Mouse (Mus musculus) heart, postnatal 36 days (tissue): Measurements from ENCODE around the gene Slc7a6os. TPM values are rescaled to one million over a fixed set of nuclear protein-coding genes. Genes with fewer than 3 reads are reported as not detected.
A peak's percentile ranks its signal among the peaks of the same experiment; 100 is the strongest.
"Not testable (repeated sequence)": the region's sequence is repeated elsewhere in the genome, so short reads cannot be mapped to it uniquely, and the experiment has no call there.

Experiments used
- DNase-seq, 2 experiments: peaks; one replicate each; pipeline ENCODE4 v3.0.0; 2021 to 2022
- intact Hi-C: fragments of 180-260 bp; cut with DNase I; formaldehyde crosslinking; loops from one replicate; pipeline ENCODE4 v1.15.1; 2025
- total RNA-seq, 2 experiments: library from RNA; stranded (reverse); gene quantifications; 2 replicates each; pipeline ENCODE4 v1.2.3; 2021

The Slc7a6os gene
- 10 to 100 TPM in 1 of 2 experiments, 1 to 10 TPM in 1; 9.0 to 10.8 TPM for total RNA-seq

DNA sequence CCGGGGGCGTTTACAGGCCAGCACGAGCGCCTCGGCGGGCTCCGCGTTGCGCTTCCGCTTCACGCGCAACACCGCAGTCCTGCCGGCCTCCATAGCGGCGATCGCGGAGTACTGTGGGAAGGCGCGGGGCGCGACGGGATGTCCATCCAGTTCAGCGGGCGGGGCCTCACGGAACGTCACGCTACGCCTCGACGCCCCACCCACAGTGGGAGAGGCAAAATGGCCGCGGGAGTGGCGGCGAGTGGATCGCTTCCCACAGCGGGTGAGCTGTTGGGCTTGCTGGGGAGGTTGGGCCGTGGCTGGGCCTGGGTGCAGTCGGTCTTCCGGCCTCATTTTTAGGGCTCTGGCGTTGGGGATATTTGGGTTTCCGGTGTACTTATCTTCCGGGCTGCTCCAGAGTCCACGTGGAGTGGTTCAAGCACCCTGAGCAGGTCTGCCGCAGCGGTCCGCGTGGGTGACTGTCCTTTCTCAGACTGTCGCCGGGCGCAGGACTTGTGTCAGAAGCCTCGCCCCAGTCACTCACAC lies at the start of gene Slc7a6os, which contains the start of gene Prmt7:
Gene Slc7a6os, minus strand, starts transcription at position 115 of the 525 bp plus-strand sequence.
Gene Prmt7, plus strand, starts transcription at position 116 of the 525 bp plus-strand sequence.
- intact Hi-C loops, result loop anchor here (2.0 to 5.0 kb wide), 3 partner anchors 42 to 191 kb away; partner anchors contain the start of gene Slc7a6

DNA sequence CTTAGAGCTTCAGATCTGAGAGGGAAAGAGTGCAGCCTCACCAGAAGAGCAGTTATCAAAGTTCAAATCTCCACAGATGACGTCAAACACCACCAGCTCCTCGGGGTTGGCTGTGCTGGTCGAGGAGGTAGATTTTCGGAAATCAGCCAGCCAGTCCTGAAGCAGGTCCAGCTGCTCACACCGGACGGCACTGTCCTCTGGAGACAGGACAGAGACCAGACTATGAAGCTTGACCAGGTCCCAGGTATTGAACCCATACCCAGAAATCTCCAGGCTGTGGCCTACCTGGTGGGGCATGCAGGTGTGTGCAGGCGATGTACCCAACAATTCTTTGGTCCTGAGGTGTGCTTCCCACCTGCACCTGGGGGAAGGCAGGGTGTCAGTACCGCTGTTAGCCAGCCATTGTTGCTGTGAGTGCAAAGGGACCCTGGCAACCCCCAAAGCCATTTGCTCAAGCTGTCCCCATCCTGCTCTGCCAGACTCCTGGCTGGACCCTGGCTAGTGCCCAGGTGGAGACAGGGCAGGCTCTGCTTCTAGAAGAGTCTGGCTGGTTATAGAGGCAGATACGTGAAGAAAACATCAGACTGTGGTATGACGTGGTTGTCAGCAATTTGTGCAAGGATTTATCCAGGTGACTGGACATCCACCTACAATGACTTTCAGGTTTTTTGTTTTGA lies 49.0 kb upstream of the Slc7a6os start:
- DNase-seq, result no peak
- intact Hi-C loops, result loop anchor here (5.0 kb wide), 1 partner anchor 143 kb away; no protein-coding TSS in a partner anchor

More for the DNA sequence above, at the start of gene Slc7a6os, which contains the start of gene Prmt7:
- peak; percentile 95 to 96 for DNase-seq

DNA sequence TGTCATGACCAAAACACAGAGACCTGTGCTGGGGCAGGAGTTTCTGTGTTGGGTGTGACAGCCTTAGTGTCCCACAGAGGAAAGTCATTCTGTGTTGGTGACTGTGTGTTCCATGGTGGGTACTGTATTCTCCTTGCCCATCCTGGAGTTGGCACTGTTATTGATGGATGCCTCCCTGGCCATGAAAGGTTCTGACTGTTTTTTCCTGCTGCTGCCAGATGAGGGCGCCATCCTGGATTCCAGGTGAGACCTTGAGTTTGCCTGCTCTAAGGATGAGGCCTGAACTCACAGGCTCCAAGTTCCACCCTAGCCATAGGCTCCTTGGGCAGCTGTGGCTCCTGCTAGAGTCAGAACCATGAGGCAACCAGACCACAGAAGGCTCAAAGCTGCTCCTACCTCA lies 47.4 kb upstream of the Slc7a6os start:
- intact Hi-C loops, result loop anchor here (5.0 kb wide), 1 partner anchor 144 kb away; no protein-coding TSS in a partner anchor
- DNase-seq, result peak in 1 of 2 experiments; percentile 19

DNA sequence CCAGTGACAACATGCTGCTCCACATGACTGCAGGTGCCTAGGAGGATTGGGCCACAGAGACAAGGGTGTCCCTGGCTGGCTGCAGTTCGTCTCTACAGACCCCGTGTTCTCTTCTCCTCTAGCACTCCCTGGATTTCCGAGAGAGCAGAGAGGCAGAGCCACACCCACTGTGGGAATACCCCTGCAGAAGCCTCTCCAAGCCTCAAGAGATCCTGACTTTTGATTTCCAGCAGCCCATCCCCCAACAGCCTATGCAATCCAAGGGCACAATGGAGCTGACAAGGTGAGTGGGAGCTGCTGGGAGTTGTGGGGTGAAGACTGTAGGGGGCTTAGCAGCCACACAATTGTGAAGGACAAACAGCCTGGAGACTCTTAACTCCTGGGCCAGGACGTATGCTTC lies 39.5 kb upstream of the Slc7a6os start:
- no peak for DNase-seq
- intact Hi-C loops, result no loop called here

DNA sequence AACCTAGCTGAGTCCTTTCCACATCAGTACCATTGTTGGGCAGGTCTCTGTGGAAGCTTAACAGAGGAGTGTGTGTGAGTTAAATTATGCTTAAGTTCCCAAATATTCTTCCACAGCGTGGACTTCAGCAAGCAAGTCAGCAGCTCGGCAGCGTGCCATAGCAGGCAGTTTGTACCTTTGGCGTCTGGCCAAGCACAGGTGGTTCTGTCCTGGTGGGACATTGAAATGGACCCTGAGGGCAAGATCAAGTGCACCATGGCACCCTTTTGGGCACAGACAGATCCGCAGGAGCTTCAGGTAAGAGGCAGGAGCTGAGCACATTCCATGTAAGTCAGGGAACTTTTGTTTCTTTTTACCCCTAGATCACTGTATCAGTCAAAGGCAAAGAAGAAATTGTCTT lies 26.4 kb upstream of the Slc7a6os start:
- intact Hi-C loops, result no loop called here
- no peak for DNase-seq

DNA sequence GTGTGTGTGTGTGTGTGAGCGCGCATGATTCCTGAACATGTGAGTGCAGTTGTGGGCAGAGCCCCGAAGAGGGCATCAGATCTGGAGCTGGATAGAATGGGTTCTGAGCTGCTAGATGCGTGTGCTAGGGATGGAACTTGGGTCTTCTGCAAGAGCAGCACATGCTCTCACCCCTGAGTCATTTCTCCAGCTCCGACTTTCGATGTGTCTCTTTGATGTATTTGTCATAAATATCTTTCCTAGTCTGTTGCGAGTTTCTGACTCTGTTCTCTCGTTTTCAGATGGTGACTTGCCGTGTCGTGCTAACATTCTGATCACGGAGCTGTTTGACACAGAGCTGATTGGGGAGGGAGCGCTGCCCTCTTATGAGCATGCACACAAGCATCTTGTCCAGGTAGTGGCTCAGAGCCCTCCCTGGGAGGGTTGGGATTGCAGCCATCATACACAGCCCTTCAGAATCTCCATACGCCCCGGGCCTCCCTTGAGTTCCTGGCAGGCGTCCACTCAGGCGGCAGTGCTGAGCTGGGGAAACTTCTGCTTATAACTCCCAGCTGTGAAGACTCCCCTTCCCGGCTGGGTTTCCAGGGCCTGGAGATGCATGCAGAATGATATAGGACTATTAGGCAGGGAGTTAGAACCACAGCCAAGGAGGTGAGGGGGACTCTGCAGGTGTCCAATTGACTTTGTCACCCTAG lies 24.0 kb upstream of the Slc7a6os start:
- DNase-seq, result no peak
- intact Hi-C loops, result no loop called here

DNA sequence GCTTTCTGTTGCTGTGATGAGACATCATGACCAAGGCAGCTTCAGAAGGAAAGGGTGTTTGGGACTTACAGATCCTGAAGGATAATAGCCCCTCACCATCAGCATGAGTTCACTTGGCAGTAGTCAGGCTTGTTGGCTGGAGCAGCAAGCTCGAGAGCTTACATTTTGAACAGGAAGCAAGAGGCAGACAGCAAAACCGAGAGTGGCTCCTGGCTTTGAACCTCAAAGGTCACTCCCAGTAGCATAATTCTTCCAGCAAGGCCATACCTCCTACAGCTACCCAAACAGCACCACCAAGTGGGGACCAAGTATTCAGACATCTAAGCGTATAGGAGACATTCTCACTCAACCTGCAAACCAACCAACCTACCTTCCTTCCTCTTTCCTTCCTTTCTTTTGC lies 22.0 kb upstream of the Slc7a6os start:
- no peak for DNase-seq
- intact Hi-C loops, result no loop called here

DNA sequence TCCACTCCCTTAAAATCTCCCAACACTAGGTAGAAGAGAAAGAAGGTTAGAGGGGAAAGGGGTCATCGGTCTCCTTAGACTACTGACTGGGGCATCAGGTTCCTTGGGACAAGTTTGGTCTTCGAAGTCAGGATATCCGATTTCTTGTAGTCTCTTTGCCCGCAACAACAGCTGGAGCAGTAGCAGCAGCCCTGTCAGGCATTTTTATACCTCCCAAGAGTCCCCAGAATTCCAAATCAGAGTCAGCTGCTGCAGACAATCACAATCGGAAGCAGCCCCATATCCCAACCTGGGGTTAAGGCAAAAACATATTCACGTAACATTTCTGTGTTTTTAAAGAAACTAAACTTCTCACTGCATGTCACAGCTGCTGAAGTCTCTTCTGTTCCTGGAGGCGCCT lies 20.8 kb upstream of the Slc7a6os start:
- intact Hi-C loops, result no loop called here

DNA sequence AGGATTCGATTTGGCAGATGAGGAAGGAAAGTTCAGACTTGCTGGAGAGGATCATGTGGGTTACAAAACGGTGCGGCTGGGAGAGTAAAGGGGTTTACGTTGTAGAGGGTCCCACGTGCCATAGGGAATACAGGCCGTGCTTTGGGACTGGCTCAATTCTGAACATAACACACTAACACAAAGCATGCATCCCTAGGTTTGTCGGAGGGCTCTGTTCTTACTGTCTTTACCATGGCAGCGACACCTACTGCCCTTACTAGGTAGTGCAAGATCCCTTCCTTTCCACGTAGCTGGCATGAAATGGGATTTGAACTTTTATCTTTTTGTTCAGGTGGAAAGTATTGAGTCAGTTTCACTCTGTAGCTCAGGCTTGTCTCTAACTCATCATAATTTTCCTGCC lies 15.9 kb upstream of the Slc7a6os start:
- DNase-seq, result peak; percentile 53 to 70
- intact Hi-C loops, result loop anchor here (1.0 kb wide), 2 partner anchors 61 to 86 kb away; no protein-coding TSS in a partner anchor

More for the DNA sequence above, 20.8 kb upstream of the Slc7a6os start:
- DNase-seq, result no peak

DNA sequence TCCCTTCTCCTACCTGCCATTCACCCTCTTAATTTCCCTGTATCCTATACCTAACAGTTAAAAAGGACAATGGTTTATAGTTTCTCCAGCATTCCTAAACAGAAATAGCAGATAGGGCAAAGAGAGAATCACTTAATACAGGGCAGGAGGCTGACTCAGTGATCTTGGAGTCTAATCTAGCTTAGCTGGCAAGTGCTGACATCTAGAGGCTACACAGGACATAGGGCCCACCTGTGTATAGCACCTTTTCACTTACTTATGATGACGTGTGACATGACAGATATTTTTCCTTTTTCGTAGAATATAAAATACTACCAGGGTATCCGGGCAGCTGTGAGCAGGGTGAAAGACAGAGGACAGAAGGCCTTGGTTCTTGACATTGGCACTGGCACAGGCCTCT lies 8.9 kb upstream of the Slc7a6os start:
- intact Hi-C loops, result no loop called here
- no peak for DNase-seq

DNA sequence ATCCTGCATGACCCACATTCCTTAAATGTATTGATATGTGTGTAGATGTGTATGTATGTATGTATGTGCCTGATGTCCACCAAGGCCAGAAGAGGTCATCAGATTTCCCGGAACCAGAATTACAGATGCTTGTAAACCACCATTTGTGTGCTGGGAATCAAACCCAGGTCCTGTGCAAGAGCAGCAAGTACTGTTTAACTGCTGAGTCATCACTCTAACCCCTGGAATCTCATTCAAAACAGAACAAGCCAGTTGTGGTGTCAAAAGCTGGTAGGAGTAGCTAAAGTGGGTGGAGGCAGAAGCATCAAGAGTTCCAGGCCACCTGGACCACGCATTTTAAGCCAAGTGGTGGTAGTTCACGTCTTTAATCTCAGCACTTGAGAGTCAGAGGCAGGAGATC lies 3.2 kb upstream of the Slc7a6os start:
- intact Hi-C loops, result loop anchor here (5.0 kb wide), 2 partner anchors 72 to 188 kb away; no protein-coding TSS in a partner anchor
- no peak for DNase-seq

DNA sequence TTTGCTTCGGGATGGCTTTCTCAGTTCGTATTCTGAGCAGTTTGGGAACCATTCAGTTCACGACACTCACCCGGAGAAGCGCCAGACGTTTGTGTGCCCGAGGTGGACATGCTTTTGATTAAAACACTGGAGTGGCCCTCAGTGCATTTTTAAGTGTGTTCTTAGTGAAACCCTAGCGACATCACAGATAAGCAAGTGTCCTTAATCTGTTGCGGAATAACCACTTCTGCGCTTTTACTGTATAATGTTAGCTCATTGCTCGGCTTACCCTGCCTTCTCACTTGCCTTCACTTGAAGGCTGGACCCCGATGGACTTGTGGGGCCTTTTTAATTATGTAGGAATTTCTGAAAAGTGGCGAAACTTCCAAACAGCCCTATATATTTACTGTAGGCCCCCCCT lies 686 bp upstream of the Slc7a6os start:
- intact Hi-C loops, result loop anchor here (2.0 to 5.0 kb wide), 3 partner anchors 43 to 191 kb away; partner anchors contain the start of gene Slc7a6
- DNase-seq, result no peak

DNA sequence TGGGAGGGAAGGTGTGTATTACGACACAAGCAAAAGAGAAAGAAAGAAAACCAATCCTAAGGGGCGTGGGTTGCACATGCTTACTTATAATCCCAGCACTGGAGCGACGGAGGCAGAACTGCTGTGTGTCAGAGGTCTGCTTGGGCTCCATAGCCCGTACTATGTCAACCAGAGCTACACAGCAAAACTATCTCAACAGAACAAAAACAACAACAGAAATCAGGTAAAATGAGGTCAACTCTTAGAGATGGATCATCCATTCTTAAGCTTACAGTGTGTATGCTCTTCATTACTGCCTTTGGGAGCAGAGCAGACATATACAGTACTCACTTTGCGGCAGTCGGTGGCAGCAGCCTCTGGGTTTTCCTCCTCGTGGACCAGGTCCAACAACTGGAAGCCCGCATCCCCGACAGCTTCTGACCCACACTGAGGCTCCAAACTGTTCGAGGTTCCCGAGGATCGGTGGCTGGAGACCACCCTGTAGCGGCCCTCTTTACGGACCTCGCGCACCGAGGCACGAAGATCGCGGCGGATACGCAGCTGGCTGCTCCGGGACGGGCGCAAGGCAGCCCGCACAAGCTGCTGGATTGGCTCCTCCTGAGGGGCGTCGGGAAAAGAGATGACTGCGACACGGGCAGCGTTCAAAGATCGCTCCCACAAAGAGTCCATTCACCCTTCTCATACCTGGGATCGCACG lies 552 bp downstream of the Slc7a6os start:
- no peak for DNase-seq
- intact Hi-C loops, result loop anchor here (2.0 to 5.0 kb wide), 3 partner anchors 41 to 192 kb away; partner anchors contain the start of gene Slc7a6

DNA sequence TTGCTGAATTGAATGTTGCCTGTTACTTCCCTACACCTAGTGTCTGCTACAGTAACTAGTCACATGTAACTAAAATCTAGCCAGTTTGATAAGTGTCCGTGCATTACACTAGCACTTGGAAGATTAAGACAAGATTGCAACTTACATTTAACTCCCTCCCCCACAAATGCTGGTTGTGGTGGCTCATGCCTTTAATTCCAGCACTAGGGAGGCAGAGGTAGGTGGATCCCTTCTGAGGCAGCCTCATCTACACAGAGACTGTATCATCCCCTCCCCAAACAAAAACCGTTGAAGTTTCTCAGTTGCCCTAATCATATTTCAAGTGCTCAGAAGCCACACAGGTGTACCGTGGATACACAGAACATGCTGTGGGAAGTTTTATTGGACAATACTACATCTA lies 11.1 kb downstream of the Slc7a6os start:
- DNase-seq, intact Hi-C loops: not testable (repeated sequence)

DNA sequence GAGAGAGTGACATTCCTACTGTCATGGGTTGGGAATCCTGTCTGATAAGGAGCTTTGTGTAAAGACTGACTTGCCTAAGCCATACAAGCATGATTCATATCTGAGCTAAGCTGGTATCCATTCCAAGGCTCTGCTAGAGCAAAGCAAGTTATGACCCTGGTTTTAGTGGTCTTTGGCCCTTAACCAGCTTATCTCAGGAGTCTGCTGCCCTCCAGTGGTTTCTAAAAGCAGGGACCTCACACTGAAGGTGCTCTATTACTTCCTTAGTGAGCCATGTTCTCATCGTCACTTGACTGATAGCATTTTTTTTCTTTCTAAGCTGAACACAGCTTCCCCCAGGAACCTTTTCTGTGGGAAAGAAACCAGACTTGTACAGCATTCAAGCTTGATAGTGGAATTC lies 12.0 kb downstream of the Slc7a6os start:
- intact Hi-C loops, result loop anchor here (1.0 kb wide), 1 partner anchor 58 kb away; no protein-coding TSS in a partner anchor
- DNase-seq, result peak; percentile 27 to 29

DNA sequence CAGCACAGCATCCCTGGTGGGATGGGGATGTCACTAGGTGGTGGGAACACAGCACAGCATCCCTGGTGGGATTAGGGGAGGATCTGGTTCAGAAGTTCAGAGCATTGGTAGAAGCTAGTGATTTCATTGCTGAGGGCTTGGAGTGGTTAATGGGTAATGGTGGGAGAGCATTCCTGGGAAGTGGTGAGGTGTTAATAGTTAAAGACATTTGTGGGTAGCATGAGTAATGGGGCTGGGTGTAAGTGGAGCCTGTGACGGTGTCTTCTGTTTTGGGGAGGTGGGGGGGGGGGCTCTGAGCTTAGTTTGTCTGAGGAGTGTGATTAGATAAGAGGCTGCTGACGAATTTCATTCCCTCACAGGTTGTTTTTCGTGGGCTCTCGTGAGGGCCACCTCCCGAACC lies 16.7 kb downstream of the Slc7a6os start:
- intact Hi-C loops, result no loop called here
- DNase-seq, result no peak

DNA sequence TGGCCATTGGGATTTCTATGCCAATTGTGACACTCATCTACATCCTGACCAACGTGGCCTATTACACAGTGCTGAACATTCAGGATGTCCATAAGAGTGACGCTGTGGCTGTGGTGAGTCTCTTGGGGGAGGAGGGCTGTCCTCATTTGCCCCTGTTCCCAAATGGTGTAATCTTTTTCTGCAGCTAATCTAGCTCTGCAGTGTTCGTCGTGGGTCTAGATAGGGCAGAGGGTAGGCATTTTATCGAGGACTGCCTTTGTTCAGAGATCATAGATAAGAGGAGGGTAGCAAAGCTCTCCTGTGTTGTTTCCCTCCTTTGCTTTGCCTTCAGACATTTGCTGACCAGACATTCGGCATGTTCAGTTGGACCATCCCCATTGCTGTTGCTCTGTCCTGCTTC lies 17.6 kb downstream of the Slc7a6os start:
- DNase-seq, result no peak
- intact Hi-C loops, result no loop called here

DNA sequence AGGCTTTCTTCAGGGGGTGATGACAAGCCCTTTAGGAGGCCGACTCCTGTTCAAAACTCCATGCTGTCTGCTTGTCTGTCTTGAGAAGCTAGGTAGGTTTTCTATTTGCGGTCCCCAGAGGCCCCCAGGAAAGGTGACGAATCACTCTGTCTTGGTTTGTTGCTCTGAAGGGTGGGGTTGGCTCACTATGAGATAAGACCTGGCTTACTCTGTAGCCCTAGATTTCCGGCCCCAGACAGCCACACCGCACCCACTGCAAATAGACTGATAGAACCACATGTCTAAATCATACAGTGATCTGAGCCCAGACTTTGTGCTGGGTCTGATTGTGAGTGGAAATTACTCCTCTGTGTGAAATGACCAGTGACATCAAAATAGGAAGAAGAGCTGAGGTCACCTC lies 19.1 kb downstream of the Slc7a6os start:
- intact Hi-C loops, result no loop called here

DNA sequence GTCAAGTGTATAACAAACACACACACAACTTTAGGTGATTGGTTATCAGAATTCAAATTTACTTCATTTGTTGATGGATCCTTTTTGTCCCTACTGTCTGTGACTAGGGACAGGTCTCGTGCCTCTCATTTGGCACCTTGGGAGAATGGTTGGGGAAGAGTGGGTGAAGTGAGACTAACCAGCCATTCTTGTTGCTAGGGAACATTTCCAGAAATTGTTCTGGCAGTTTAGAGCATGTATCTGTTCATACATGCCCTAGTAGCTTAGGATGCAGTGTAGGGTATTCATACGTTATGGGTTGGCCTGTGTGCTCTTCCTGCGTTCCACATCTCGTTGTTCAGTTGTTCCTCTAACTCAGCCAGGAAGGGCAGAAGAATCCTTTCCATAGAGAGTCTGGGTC lies 21.6 kb downstream of the Slc7a6os start:
- DNase-seq, result no peak
- intact Hi-C loops, result no loop called here

More for the DNA sequence above, 19.1 kb downstream of the Slc7a6os start:
- DNase-seq, result no peak

DNA sequence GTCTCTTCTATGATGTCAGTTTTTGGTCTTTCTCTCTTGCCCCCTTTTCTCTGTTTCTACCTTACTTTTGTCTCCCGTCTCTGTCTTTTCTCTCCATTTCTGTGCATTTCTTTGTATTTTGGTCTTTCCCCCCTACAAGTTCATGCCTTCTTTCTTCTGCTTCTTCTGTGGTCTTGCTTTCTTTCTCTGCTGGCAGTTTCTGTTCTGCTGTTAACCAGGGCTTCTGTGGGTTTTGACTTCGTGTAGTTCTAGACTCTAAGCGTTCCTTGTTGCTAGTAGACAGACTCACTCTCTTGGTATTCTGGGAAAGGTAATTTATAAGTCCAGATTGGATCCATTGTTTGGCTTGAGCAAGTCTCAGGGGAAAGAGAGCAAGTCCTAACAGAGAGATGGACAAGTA lies 24.3 kb downstream of the Slc7a6os start:
- no peak for DNase-seq
- intact Hi-C loops, result no loop called here
